Mouse (Mus musculus) cerebellum, adult 2 months (tissue): ENCODE data around the gene Cers5.

ENCODE experiments used
- CTCF ChIP-seq: fragments of 200-500 bp; IDR thresholded peaks from 2 replicates; pipeline ENCODE4 v1.5.1; 2011; ENCODE audit warnings: low read depth, mild to moderate bottlenecking, control low read depth, low read length, moderate library complexity, borderline replicate concordance; ENCODE audit not compliant: insufficient read depth
- POLR2A ChIP-seq: fragments of 200-500 bp; IDR thresholded peaks from 2 replicates; pipeline ENCODE4 v1.6.1; 2011; ENCODE audit warnings: low read length, control low read depth, borderline replicate concordance; ENCODE audit not compliant: insufficient read depth

- TF ChIP-seq POLR2A (no peak), CTCF (no peak)
These were observed 27.0 kb upstream of the Cers5 start for GRCm38 (mm10) chr15:99799706-99800105.
